Comparison of ENCODE assay signal across 7 mouse cellular contexts in the genomic region with DNA sequence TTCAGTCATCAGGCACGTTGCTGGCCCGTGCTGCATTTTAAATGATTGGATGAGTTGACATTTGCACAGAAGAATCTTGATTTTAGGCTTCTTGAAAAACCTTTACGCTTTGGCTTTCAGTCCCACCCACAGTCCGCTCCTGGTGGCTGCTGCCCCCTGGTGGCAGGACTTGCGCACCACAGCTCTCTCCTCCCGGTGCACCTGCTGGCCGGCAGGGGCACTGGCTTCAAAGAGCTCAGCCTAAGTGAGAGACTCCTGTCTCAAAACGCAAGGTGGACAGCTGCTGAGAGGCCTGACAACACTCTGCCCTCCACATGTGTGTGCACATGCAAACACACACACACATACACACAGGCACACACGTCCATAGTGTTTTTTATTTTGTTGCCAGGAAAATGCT. TPM values are rescaled to one million over a fixed set of nuclear protein-coding genes. Genes with fewer than 3 reads are reported as not detected.
DNase-seq lines count a peak whose midpoint lies in the region; ATAC-seq lines count a peak whose summit lies in the region.

No protein-coding gene starts in this region.

- peaks cover 39% of the 10 kb centered on the region for H3K36me3 ChIP-seq in limb, embryonic 10.5 days
- H3K36me3 ChIP-seq in midbrain, embryonic 12.5 days: peaks cover 38% of the 10 kb centered on the region

- H3K4me1 ChIP-seq in limb, embryonic 10.5 days: no peaks in the 10 kb centered on the region
- H3K4me1 ChIP-seq in midbrain, embryonic 12.5 days: peaks cover 22% of the 10 kb centered on the region

- H3K4me2 ChIP-seq in midbrain, embryonic 12.5 days (replicated peaks): no peak overlapping the region

- ATAC-seq in midbrain, embryonic 12.5 days (ENCODE audit: low FRiP score, low read depth): peak; percentile 63

- no peaks in the 10 kb centered on the region for H3K9me3 ChIP-seq in limb, embryonic 10.5 days (replicated peaks)
- no peaks in the 10 kb centered on the region for H3K9me3 ChIP-seq in midbrain, embryonic 12.5 days

- peak; percentile 92 for DNase-seq in adrenal gland, adult 2 months
- DNase-seq in embryo, embryonic 11 days: peak; percentile 84
- DNase-seq in gastrocnemius, postnatal 4 days (ENCODE audit: low spot score in 2 of 2): peak; percentile 89
- DNase-seq in kidney, adult 11 months: peak; percentile 84
- DNase-seq in limb, embryonic 10.5 days (ENCODE audit: low spot score): peak; percentile 94
- peak; percentile 73 for DNase-seq in skeletal muscle tissue, adult 2 months (ENCODE audit: low read depth, low spot score)

- 10% methylated on average over 9 of the region's 9 CpGs for WGBS in limb, embryonic 10.5 days
- 9% methylated on average over 9 of the region's 9 CpGs for WGBS in midbrain, embryonic 12.5 days

- no peak overlapping the region for H3K9ac ChIP-seq in midbrain, embryonic 12.5 days (replicated peaks)

- no peak overlapping the region for H3K27ac ChIP-seq in limb, embryonic 10.5 days
- H3K27ac ChIP-seq in midbrain, embryonic 12.5 days (replicated peaks): peak overlapping the region; percentile 8

- no peak overlapping the region for H3K4me3 ChIP-seq in limb, embryonic 10.5 days
- H3K4me3 ChIP-seq in midbrain, embryonic 12.5 days: no peak overlapping the region

- peaks cover 9% of the 10 kb centered on the region for H3K27me3 ChIP-seq in limb, embryonic 10.5 days (ENCODE audit: low read depth, poor library complexity, severe bottlenecking)
- H3K27me3 ChIP-seq in midbrain, embryonic 12.5 days: peaks cover 11% of the 10 kb centered on the region; the same call in 1 of the 2 replicates

RNA-seq across cellular contexts. Expression of gene Stmn1, which starts 9.9 kb away (rescaled TPM):
- total RNA-seq in adrenal gland, adult 2 months (2021): 10 to 100 TPM; 28.7 to 31.8 TPM
- 1.3 and 2.4 TPM in 2 replicates for polyA plus RNA-seq in adrenal gland, adult 2 months (2012; rRNA removed)
- 100 to 1,000 TPM; 152 to 171 TPM for total RNA-seq in gastrocnemius, postnatal 4 days (2021)
- polyA plus RNA-seq in limb, embryonic 10.5 days (2016; fragmentation: Nextera tagmentation; extraction: Ambion mirVana): 1,855 and 1,993 TPM in 2 replicates
- polyA plus RNA-seq in midbrain, embryonic 12.5 days (2016; fragmentation: Nextera tagmentation; extraction: Ambion mirVana): 4,918 and 5,057 TPM in 2 replicates

RNA-seq across cellular contexts. Expression of gene Paqr7, which starts 18.5 kb away (rescaled TPM):
- 10 to 100 TPM; 30.3 to 78.9 TPM for total RNA-seq in adrenal gland, adult 2 months (2021)
- polyA plus RNA-seq in adrenal gland, adult 2 months (2012; rRNA removed): 196 and 204 TPM in 2 replicates
- total RNA-seq in gastrocnemius, postnatal 4 days (2021): 1 to 10 TPM; 4.8 to 6.3 TPM
- 1.2 TPM in 2 replicates for polyA plus RNA-seq in limb, embryonic 10.5 days (2016; fragmentation: Nextera tagmentation; extraction: Ambion mirVana)
- 4.8 and 6.4 TPM in 2 replicates for polyA plus RNA-seq in midbrain, embryonic 12.5 days (2016; fragmentation: Nextera tagmentation; extraction: Ambion mirVana)

RNA-seq across cellular contexts. Expression of gene Aunip, which starts 32.8 kb away (rescaled TPM):
- total RNA-seq in adrenal gland, adult 2 months (2021): 1 to 10 TPM in 1 of 2 experiments, under 1 TPM in 1; 0.29 to 1.5 TPM
- 0.10 and 0.16 TPM in 2 replicates for polyA plus RNA-seq in adrenal gland, adult 2 months (2012; rRNA removed)
- total RNA-seq in gastrocnemius, postnatal 4 days (2021): 1 to 10 TPM; 1.9 to 2.1 TPM
- 21.9 and 29.6 TPM in 2 replicates for polyA plus RNA-seq in limb, embryonic 10.5 days (2016; fragmentation: Nextera tagmentation; extraction: Ambion mirVana)
- polyA plus RNA-seq in midbrain, embryonic 12.5 days (2016; fragmentation: Nextera tagmentation; extraction: Ambion mirVana): 11.2 and 11.5 TPM in 2 replicates

RNA-seq across cellular contexts. Expression of gene Mtfr1l, which starts 57.2 kb away (rescaled TPM):
- 100 to 1,000 TPM; 124 to 147 TPM for total RNA-seq in adrenal gland, adult 2 months (2021)
- polyA plus RNA-seq in adrenal gland, adult 2 months (2012; rRNA removed): 98.8 and 102 TPM in 2 replicates
- 100 to 1,000 TPM in 1 of 2 experiments, 10 to 100 TPM in 1; 99.7 to 104 TPM for total RNA-seq in gastrocnemius, postnatal 4 days (2021)
- polyA plus RNA-seq in limb, embryonic 10.5 days (2016; fragmentation: Nextera tagmentation; extraction: Ambion mirVana): 104 and 109 TPM in 2 replicates
- polyA plus RNA-seq in midbrain, embryonic 12.5 days (2016; fragmentation: Nextera tagmentation; extraction: Ambion mirVana): 127 and 133 TPM in 2 replicates

Comparison
In these comparisons a context has a peak if more than half of its experiments do, and no peak if none do; other contexts are left out.
1. RNA of gene Stmn1, which starts 9.9 kb away (polyA plus RNA-seq): 4,918 to 5,057 TPM in midbrain, embryonic 12.5 days and 1,855 to 1,993 TPM in limb, embryonic 10.5 days; 1.3 to 2.4 TPM in adrenal gland, adult 2 months; every median in the first group is over 100 times any median in the second.
2. RNA of gene Paqr7, which starts 18.5 kb away (polyA plus RNA-seq): 196 to 204 TPM in adrenal gland, adult 2 months; 4.8 to 6.4 TPM in midbrain, embryonic 12.5 days and 1.2 TPM in limb, embryonic 10.5 days; every median in the first group is over 10 times any median in the second.
3. RNA of gene Aunip, which starts 32.8 kb away (polyA plus RNA-seq): 21.9 to 29.6 TPM in limb, embryonic 10.5 days and 11.2 to 11.5 TPM in midbrain, embryonic 12.5 days; 0.10 to 0.16 TPM in adrenal gland, adult 2 months; every median in the first group is over 10 times any median in the second.
4. Peak in every context shown above with its lines, with median percentiles within 50 percentile points of each other: DNase-seq.